Mouse (Mus musculus) CH12F3 (cell line): Measurements from ENCODE around the gene Dnah17.

Source experiments
- in situ Hi-C: fragments of 300-500 bp; cut with MboI; formaldehyde crosslinking; loops from 2 replicates; pipeline ENCODE4 v1.14.3; 2020; ENCODE audit warnings: low sequenced_read_pairs

Dnah17 gene

DNA sequence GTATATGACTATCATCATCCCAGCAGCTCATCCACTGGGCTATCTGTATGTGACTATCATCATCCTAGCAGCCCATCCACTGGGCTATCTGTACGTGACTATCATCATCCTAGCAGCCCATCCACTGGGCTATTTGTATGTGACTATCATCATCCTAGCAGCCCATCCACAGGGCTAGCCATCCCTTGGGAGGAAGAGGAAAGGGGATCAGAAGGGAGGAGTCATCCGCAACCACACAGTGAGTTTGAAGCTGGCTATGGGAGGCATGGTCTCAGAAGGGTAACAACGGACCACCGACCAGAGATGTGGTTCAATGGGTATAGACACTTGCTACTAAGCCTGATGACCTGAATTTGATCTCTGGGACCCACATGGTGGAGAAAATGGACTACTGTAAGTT lies 14.7 kb upstream of the Dnah17 start:
- in situ Hi-C loops = no loop called here

DNA sequence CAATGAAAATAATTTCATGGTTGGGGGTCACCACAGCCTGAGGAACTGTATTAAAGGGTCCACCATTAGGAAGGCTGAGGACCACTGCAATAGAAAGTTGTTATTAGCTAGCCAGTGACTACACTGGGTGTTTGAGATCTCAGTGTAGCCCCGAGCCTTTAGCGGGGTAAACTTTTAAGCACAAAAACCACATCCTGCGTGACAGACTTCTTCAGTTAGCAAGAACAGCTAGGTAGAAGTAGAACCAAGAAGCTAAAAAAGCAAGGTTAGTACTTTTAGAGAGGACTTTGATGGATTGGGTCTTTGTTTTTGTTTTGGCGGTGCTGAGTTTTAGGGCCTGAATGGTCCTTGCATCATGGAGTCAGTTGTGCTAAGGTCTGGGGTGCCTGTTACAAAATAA lies 13.3 kb upstream of the Dnah17 start:
- in situ Hi-C loops = no loop called here

DNA sequence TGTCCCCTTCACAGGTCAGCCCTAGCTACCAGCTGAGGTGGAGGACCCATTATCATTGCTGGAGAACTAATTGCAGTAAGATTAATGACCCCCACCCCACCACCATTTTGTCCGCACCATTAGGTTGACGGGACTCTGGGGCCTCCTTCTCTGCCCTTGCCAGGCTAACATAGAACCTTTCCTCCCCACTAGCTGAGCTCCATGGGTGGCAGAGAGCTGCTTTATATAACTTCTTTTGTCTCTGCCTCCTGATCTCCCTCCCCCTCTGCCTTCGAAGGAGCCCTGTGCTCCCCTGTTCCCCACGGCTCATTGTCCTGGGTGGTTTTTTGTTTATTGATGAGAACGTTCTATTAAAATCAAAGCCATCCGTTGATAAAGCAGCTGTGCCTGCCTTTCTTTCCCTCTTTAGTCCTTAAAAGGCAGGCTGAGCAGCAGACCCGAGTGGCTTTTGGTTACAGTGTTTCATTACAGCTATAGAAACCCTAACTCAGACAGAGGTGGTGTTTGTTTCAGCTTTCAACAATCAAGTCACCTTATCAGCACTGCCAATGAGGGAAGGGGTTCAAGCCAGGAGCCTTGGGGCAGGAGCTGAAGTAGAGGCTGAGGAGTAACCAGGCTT lies 12.2 kb upstream of the Dnah17 start:
- in situ Hi-C loops = no loop called here

DNA sequence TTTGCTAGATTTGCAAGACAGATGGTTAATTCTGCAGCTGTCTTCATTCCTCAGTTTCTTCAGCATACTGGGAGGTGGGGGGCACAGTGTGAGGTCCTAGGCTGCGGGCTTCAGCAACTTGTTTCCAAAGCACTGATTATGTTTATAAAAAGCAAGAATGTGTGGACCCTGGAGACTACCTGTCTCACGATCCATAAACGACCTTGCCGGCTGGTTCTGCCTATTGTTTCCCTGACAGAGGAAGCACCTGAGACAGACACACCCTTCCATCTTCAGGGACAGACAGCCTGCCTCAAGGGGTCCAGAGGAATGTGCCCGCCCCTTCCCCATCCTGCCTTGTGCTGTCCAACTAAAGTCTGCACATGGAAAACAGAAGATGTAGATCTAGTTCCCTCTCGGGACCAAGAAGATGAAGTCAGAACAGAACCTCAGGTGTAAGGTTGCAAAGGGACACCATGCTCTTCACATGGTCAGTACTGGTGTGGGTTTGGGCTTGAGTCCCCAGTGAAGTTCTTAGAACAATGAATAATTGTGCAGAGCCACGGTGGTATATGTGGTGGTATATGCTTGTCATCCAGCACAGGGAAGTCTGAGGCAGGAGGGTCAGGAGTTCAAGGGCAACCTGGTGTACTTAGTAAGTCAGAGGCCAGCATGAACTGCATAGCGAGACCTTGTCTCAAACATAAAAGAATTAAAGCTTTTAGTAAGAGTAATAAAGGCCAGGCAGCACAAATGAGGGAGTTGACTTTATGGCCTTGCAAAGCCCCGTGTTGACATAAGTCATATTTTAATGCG lies 10.5 kb upstream of the Dnah17 start:
- in situ Hi-C loops = no loop called here

DNA sequence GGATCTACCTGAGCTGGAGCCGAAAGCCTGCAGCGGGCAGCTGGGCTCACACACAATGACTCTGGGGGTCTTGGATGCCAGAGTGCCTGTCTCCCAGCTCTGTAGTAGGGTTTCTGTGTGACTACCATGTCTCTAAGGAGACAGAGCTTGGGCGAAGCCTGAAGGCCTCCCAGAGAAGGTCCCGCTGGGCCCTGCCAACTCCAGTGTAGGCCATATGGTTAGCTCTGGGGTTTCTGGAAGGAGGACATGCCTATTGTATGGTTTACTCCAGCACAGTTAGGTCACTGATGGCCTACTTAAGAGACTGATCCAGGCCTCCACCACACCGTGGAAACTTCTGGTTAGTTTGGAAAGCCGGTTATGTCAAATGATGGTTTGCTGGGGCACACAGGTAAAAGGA lies 7.9 kb upstream of the Dnah17 start:
- in situ Hi-C loops = no loop called here

DNA sequence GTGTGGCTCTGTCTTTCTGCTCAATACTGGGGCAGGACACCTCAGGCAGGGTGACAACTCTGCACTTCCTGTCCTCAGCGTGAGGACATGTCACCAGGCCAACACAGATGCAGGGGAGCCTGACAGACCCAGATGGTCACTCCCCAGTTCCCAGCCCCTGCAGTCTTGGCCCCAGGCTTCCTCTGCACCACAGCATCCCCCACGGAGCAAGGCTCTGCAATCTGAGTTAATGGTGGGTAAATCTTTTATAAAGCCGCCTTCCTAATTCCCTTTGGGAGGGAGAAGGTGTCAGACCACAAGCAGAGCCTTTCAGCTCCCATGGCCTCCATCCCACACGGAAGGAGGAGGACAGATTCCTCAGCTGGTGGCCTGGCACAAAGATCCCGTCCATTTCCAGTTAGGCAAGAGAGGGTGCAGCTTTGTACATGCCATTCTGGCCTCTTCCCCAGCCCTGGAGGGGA lies 5.8 kb upstream of the Dnah17 start:
- in situ Hi-C loops = no loop called here

DNA sequence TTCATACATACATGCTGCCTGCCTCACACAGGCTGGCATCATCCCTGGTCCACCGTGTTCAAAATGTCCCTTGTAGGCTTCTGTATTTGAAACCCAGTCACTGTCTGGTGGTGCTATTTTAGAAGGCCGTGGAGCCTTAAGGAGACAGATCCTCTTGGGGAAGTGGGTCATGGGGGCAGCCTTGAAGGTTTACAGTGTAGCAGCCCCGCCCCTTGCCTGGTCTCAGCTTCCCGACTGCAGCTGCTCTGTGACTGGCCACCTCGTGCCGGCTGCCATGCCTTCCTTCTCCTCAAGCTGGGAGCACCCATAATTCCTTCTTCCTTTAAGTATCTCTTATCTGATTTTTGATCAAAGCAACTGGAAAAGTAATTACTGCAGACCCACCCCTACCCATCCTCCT lies 4.8 kb upstream of the Dnah17 start:
- in situ Hi-C loops = no loop called here

DNA sequence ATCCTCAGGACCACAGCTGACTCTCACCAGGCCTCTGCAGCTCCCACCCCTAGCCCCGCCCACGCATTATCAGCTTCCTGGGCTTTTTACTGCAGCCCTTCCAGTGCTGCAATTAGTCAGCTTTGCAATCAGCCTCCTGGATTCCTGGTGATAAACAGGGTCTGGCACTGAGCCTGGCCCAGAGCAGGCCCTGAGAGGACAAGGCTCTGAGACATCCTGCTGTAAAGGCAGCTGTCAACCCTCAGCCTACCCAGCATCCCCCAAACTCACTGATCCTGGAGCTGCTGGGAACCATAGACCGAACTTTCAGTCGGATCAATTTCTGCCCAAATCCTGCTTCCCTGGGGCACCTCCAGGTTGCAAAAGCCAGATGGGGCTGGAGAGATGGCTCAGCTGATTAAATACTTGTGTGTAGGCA lies 3.3 kb upstream of the Dnah17 start:
- in situ Hi-C loops = no loop called here

DNA sequence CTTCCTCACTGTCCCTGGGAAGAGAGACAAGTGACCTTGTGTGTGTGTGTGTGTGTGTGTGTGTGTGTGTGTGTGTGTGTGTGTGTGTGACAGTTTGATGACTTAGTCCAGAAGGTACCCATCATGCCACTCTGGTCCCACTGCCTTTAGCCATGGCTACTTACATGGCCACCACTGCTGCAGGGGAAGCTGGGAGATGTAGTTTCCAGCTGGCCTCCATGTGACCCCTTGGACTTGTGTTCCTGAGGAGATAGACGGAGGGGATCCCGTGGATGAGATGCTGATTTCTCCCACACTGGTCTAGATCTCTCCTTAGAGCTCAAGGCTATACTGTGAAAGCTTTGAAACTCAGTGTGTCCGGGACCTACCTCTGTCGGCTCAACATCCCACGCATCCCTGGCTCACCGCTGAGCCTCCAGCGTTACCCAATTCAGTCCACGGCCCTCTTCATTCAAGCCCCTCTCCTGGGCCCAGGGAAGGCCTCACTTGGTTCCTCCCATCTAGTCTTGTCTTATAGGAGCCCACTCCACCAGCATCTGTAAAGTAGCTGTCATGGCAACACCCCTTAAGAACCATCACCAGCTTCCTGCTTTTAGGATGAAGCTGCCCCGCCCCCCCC lies 2.8 kb upstream of the Dnah17 start:
- in situ Hi-C loops = no loop called here

DNA sequence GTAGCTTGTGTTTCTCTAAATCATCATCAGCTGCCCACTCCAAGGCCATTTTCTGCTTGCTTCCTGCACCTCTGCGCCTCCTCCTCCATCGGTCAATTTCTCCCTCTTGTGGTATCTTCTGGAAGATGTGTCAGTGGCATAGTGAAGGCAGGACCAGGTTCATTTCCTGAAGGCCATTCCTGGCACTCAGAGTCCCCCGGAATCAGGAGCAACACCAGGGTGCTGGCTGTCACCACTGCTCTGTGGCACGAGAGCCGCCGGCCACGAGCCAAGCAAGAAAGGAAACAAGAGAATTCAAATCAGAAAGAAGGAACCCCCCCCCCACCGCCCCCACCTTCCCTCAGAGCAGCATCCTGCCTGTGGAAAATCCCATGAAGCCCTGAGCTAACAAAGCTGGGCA lies 1.7 kb upstream of the Dnah17 start:
- in situ Hi-C loops = no loop called here

DNA sequence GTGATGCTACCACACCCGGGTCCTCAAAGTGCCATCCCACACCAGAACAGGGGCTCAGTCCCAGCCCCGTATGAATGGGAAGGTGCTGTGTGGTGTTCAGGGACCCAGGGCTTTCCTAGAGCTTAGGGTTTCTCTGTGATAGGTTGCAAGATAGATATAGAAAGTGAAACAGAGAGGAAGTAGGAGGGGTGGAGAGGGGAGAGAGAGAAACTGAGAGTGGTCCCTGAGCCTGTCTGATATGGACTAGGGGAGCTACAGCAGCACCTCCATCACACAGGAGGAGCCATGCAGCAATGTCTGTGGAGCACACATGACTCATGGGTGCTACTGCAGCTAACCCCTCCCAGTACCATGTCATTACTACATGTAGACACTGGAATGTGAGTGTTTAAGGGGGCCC lies 622 bp downstream of the Dnah17 start:
- in situ Hi-C loops = no loop called here

DNA sequence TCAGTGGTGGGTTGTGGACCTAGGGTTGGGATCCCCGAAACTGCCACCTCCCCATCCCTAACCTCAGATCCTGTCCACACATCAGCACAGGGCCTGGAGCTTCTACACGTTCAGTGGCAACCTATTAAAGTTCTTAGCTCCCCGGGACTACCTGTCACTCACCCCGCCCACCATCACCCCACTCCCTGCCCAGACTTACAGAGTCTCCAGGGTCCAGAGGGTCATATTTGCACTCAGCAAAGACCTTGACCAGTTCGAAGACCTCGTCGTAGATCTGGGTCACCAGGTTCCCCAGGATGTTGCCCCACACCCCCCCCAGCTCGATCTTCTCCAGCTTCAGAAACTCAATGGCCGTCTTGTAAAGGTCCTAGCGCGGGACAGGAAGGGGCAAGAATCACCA lies 8.8 kb downstream of the Dnah17 start:
- in situ Hi-C loops = no loop called here

DNA sequence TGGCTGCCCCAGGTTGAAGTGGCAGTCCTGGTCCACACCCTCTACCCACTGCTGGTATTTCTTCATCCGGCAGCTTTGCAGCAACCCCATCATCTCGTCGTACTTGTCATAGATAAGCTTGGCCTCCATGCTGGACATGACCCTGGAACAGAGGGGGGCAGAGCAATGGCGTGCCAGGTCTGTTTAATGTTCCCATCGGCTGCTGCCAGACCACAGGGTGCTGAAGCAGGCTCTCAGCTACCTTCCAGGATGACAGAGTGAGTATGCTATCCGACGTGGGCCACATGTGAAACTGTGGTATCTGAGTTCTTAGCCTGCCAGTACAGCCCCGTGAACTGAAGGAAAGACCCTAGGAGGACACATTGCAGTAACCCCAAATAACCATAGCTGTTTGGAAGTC lies 11.7 kb downstream of the Dnah17 start:
- in situ Hi-C loops = no loop called here

DNA sequence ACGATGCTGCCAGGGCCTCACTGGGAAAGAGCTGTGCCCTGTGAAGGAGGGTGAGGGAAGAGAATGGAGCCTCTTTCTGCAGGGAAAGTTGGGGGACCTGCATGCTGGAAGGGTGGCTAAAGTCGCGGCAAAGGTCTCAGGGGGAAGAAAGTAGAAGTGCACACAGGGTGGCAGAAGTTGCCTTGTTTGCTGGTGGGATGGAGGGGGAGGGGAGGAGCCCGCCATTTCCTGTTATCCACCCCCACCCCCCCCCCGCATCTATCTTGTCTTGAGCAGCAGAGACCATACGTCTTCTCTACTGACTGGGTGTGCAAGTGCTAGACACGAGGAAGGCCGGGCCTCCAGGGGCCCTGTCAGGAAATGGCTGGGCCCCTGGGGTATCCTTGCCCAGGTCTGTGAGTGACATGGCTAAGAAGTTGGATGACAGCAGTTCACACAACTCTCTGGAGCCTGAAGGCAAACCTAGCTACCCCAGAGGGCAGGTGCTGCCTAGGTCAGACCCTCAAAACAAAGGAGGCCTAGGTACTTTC lies 15.8 kb downstream of the Dnah17 start:
- in situ Hi-C loops = no loop called here

DNA sequence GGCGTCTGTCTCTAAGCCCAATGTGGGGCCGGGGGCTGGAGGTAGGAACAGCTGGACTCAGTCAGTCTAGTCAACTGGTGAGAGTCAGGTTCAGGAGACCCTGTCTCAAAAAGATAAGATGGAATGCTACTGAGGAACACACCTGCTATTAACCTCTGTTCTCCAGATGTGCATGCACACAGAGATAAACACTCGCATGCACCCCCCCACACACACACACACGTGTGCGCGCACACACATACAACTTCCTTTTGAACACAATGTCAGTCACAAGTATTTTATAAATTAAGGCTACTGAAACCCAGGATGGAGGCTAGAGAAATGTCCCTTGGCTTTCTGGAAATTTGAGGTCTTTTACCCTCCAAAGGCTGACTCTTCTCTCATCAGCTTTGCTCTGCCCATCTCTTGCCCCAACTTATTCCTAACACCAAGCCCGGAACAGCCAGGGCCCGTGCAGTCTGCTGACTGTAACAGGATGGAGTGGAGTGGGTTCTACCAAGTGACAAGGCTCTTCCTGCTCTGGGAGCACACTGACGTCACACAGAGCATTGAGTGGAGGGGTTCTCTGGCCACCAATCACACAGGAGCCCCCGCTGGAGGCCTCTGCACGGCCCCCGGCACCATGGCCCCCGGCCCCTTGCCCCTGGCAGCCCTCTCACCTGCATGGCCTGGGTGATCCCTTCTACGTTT lies 16.8 kb downstream of the Dnah17 start:
- in situ Hi-C loops = no loop called here

DNA sequence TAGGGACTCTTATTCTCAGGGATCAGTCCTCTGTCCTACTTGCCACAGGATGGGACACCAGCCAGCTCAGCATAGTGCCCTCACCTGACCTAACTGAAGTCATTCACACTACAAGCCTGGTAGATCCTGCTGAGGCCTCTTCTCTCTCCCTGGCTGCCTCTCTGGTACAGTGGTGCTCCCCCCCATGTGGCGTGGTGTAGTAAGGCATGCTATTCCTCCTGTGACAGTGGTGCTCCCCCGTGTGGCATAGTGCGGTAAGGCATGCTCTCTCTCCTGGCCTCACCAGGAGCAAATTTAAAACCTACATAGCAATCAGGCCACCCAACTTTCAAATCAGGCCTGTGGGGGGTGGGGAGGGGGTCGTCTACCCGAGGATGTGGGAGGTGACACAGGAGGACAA lies 26.4 kb downstream of the Dnah17 start:
- in situ Hi-C loops = loop anchor here (10.0 kb wide), 1 partner anchor 121 kb away; no protein-coding TSS in a partner anchor

DNA sequence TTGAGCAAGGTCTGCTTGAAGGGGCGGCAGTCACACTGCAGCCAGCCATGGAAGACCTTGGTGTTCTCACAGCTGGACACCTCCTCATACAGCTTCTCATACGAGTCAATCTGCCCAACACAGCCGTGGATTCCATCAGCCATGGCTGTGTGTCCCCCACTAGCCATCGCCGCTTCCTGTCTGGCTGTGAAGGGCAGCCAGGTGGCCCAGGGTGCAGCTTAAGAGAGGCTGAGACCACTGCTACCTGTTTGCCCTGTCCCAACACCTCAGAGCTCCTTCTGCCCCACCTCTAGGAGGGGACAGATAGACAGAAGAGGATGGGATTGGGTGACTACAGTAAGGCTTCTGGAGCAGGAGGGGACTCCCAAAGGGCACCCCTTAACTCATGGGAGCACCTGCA lies 27.1 kb downstream of the Dnah17 start:
- in situ Hi-C loops = loop anchor here (10.0 kb wide), 1 partner anchor 121 kb away; no protein-coding TSS in a partner anchor

DNA sequence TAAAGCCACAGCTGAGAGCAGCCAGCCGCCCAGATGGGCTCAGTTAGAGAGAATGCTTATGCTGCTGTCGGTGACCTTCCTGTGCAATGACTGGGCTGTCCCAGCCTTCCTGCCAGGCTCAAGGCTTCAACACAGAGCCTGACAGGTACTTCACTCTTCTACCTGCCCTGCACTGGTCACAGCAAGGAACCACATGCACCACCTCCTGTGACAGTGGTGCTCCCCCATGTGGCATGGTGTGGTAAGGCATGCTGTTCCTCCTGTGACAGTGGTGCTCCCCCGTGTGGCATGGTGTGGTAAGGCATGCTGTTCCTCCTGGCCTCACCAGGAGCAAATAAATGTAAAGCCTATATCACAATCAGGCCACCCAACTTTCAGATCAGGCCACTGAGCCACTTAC lies 27.6 kb downstream of the Dnah17 start:
- in situ Hi-C loops = loop anchor here (10.0 kb wide), 1 partner anchor 122 kb away; no protein-coding TSS in a partner anchor

DNA sequence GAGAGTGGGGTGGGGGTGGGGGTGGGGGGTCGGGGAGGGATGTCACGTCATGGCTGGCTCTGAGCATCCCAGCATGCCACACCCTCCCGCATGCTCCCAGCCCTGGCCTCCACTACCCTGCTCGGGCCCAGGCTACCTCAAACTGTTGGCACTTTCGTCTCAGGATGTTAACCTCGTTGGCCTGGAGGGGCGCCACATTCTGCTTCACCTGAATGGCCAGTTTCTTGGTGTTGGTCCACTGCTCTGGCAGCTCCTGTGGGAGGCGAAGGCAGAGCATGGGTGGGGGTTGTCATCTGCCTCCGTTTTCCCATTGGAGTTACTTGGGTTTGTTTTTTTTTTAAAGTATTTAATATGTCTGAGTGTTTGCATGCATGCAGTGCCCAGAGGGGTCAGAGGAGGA lies 29.3 kb downstream of the Dnah17 start:
- in situ Hi-C loops = loop anchor here (10.0 kb wide), 1 partner anchor 124 kb away; no protein-coding TSS in a partner anchor

DNA sequence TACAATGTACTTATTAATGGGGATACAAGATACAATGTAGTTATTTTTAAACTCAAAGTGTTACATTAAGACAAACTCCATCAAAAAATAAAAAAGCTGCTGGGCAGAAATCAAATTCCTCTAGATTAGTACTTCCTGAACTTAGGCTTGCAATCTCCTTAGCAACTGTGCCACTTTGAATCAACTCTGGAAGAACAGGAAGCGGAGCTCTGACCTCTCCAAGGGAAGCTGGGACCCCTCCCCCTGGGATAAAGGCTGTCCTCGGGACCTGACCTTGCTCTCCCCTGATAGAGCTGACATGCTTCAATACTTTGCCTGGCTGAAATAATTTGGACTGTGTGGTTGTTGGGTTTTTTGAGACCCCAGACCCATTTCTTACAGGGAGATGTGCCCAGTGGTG lies 33.7 kb downstream of the Dnah17 start:
- in situ Hi-C loops = loop anchor here (10.0 kb wide), 1 partner anchor 232 kb away; the partner anchor contains the start of gene Tmem235

DNA sequence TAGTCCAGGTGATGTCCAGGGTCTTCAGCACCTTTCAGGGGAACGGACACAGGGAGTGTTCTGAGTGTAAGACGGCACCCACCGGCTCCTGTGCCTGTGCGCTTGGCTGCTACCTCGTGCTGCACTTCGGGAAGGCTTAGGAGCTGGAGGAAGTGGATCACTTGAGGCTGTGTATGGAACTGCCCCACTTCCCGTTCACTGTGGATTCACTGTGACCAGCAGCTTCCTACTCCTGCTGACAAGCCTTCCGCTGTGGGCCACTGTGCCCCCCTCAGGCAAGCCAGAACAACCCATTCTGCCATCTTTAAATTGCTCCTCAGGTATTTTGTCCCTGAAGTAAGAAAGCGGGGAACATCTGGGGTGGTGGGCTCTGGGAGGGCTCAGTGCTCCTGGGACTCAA lies 35.4 kb downstream of the Dnah17 start:
- in situ Hi-C loops = loop anchor here (10.0 kb wide), 1 partner anchor 230 kb away; the partner anchor contains the start of gene Tmem235
